Mouse (Mus musculus): ENCODE results near the gene Rapgef2. TPM values are rescaled to one million over a fixed set of nuclear protein-coding genes. Genes with fewer than 3 reads are reported as not detected.

Rapgef2 gene
- total RNA-seq (2021) = 100 to 1,000 TPM; 155 to 161 TPM

DNA sequence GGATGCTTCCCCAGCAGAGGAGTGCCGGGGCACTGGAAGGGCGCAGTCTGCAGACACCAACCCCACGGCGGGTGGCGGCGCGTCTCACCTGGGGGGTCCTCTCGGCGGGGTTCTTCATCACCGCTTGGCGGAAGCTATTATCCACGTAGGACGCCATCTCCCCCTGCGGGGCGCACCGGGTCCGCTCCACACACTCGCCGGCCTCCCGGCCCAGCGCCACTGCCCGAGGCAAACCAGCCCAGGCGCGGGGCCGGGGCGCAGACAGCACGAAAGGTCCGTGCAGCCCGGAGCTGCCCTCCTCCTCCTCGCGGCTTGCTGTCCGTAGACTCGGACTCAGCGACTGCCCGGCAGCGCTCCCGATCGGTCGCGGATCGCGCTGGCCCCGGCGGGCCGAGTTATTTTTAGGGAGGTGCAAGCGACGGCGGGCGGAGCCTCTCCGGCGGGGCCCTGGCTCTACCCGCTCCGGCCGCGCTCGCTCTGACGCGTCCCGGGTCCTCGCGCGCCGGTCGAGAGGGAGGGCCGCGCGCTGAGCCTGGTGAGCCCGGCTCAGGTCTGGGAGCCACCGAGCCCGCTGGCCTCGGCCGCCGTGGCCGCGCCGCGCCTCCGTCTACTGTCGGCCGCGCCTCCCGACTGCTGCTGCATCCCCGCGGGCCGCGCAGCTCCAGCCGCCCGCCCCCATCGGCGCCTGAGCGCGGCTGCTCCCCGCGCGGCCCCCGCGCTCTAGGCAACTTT, at the start of gene Rapgef2:
Gene Rapgef2 (minus strand): TSS at position 142 of the 732 bp plus-strand sequence.
- DNase-seq = peak; percentile 60 to 68

DNA sequence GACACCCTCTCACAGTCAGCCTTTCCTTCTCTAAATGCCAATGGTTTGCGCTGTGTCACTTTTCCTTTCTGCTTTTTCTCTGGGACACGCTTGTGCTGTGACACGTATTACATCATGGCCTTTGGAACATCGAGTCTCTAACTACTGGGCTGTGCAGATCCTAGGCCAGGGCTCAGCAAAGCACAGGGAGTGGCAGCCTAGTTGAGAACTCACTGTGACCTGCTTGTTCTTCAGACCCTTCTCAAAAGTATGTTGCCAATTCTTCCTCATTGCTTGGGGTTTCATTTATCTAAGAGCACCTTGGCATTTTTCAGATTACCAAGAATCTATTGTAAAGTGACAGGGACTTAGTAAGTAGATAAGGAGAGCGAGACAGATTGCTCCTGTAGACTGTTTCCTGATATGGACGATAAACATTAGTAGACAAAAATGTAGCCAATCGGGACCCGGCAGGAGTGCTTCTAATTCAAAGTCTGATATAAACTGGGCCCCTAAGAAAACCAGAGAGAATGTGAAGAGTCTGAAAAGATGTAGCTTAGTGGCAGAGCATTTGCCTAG, 47.4 kb upstream of the Rapgef2 start:
- no peak for DNase-seq

DNA sequence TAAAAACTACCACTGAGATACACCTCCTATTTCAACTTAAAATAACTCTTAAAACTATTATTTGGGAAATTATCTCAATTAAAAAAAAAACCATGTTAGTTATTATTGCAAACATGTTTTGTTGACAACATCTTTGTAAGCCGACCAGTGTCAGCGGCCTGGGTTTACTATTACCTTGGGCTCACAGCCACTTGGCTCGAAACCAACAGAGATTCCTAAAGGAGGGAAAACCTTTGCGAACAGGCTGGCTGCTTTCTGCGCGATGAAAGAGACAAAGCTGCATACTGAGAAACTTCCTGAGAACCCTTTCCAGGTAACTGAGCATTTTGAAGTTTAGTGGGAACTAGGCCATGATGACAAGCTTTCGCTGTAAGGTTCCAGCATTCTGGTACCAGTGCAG, 46.7 kb upstream of the Rapgef2 start:
- DNase-seq = no peak

DNA sequence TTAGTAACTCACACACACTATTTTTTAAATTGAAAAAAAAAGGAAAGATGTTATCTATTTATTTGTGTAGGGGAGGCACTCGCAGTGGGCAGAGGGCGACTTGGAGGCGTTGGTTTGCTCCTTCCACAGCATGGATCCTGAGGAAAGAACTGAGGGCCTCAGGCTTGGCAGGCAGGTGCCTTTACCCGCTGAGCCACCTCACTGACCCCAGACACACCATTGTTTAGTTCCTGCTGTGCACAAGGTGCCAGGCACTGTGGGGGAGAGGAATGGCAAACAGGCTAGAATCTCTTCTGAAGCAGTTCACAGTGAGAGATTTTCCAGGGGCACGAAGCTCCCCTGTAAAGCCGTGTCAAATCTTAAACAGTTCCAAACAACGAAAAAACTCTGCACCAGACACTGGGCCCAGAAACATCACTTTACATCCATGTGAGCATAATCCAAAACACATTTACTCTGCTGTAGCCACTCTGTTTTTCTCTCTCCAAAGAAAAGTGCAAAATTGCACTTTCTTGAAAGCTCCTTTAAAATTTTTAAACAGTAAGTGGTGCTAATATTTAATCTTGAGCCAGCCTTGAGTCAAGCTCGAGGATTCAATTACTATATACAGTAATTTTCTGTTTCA, 43.5 kb upstream of the Rapgef2 start:
- no peak for DNase-seq

DNA sequence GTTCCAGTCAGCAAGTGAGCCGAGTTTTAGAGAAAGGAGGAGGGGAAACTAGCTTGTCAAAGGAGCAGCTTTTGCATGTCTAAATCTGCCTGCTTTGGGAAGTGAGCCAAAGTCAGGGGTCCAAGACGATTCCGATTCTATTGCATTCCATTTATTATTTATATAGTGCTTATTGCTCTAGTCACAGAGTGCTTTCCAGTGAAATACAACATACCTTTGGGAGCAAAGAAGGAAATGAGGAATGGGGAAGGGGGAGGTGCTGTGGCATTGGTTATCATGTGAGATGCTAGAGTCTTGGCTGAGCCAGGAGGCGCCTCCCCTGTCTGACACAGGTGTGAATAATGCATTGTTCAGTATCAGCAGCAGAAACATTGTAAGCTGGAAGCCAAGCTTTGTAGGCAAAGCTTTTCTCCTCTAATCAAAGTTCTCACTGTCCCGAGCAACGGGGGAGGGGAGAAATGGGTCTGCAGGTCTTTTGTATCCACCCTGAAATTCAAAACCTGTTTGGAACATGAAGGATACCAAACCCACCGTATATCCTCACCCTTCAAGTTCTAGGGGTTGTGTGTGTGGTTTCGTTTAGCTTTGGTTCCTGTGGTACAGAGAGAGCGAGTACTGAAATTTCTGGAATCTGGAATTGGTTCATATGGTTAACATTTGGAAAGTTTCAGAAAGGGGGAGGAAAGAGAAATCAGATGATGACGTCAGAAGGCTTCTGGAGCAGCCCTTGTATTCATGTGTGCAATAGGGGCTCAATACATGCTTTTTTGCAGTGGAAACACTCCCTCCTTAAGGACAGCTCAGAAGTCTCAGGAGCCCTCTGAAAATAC, 38.6 kb upstream of the Rapgef2 start:
- no peak for DNase-seq

DNA sequence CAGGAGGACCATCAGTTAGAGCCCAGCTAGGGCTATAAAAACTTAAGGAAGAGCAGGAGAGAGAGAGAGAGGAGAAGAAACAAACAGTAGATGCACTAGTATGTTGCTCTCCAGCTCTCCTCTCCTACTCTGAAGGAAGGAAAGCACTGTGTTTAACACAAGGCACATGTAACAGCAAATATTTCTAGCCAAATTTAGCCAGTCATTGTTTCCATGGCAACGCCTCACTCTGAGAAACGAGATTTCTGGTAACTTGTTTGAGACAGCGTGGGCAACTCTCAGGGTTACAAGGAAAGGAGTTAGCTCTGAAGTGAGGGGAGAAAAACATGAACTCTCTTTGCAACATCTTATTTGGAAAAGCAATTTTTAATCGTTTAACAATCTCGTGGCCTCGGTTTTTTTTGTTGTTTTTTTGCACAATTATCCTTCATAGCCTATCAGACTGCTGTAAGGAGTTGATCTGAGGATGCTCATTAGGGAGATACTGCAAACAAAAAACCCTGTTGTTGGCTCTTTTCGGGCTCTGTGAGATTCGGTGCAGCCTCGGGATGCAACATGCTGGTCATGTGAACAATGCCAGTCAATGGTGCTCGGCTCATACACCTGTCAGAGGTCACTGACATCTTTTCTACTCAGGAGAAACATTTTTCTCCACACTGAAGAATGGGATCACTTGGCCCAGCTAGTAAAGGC, 27.8 kb upstream of the Rapgef2 start:
- peak; percentile 41 to 48 for DNase-seq

DNA sequence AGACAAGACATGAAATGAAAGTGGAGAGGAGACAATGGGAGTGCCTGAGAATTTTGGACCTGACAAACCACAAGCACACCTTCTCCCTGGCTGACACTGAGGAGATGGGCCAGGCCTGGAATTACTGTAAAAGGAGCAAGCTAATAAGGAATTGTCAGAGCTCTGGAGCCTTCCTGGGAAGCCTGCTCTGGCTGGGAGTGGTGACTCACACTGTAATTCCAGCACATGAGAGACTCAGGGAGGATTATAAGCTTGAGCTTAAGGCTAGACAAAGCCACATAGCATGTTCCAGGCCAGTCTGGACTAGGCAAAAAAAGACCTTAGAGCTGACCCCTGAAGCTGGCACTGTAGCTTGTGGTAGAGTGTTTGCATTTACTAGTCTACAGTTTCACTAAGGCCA, 25.6 kb upstream of the Rapgef2 start:
- DNase-seq = no peak

DNA sequence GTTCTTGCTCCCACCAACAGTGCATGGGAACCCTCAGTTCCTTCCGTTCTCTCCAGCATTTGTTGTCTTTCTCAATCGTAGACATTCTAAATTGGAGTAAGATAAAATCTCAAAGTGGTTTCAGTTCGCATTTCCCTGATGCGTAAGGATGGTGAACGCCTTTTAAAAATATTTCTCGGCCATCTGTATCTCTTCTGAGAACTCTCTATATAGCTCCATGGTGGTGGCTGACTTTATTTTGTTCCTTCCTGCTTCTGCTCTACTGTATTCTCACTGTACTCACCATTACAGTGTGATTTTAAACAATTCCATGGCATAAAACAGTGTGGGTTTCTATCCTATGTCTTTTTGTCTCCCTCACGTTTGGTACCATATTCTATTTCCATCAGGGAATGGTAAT, 23.9 kb upstream of the Rapgef2 start:
- no peak for DNase-seq

DNA sequence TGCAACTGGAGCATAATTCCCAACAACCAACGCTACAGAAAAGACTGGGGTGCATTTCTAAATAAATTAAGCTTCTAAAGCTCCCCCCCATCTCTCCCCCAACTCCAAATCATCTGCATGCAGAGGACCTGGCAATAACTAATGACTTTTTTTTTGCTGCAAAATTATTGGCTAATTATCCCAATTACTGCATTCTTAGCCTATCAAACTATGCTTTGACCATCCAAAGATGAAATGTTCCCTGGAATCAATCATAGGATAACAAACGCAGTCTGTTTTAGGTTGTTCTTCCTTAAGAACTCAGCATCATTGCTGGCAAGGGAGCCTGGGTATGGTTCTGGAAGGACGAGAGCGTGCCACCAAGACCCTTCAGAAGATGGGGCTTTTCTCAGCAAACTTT, 22.3 kb upstream of the Rapgef2 start:
- DNase-seq = no peak

DNA sequence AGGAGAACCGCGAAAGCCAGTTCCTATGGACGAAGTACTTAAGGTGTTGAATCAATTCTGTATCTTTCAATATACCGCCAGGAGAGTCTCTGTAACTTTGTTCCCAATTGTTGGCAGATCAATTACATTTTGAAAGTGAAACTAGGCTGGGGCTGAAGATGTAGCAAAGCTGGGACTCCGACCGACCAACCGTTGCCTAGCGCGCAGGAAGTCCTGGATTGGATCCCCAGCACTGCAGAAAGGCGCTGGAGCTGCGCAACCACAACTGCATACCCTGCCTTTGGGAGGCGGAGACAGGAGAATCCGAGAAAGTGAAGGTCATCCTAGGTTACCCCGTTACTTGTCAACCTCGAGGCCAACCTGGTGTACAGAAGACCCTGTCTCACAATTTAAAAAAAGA, 13.1 kb upstream of the Rapgef2 start:
- DNase-seq = no peak

DNA sequence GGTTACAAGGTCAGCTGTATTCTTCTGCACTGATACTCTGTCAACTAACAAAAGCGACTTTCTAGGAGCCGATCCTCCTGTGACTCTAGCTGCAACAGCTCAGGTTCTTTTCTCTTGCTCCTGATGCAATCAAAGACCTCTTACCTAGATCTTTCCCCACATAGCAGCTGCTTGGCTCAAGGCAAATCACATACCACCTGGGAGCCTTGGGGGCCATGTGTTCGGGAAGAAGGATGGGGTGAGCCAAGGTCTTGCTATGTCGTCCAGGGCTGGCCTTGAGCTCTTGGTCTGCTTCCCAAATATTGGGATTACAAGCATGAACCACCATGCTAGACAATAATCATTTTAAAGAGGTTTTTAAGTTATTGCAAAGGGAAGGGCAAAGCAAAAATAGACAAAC, 11.0 kb upstream of the Rapgef2 start:
- DNase-seq = no peak

DNA sequence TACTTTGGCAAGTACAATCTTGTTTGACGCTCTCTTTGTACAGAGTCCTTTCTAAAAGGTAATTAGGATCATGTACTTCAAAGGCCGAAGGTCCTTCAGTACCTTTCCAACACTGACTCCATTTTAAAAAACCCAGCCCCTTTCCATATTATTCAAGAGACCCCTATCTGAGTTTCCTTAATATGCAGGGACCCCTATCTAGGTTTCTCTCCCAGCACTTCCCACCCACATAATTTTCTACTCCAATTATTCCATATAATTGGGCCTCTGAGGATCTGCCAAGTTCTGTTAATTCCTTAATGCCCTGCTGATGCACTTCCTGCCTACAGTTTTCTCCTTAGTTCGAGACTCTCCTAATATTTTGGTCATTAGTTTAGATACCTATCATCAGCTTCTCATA, 10.3 kb upstream of the Rapgef2 start:
- DNase-seq = no peak

DNA sequence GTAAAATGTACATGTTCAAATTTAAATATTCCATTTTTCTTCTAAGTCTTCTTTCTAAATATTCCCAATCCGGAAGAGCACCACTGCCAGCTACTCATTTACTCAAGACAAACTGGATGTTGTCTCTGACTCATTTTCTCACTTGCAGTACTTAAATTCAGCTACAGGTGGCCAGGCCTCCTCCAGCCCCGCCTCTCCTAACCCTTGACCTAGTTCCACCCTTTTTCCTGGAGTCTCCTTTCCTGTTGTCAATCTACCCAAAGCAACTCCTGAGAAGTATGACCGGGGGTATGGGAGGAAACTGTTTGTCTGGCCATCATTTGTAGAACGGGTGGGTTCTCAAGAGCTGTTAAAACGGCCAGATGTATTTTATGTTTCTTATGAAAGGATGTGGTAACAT, 9.7 kb upstream of the Rapgef2 start:
- no peak for DNase-seq

DNA sequence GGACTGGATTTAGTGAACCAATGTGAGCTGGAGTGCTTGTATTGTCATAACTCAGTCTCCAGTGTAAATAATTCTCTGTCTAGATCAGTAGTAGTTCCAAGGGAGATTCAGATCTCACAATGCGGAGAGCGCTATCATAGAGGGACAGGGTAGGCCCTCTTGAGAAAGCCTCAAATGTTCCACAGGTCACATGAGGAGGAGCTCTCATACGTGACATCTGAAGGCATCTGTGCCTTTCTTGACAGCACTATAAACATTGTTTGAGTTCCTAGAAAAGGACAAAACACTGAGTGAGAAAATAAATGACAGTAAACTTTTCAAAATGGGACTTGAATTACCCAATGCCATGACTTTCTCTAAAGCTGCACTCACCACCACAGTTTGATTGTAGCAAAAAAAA, 8.4 kb upstream of the Rapgef2 start:
- DNase-seq = no peak

DNA sequence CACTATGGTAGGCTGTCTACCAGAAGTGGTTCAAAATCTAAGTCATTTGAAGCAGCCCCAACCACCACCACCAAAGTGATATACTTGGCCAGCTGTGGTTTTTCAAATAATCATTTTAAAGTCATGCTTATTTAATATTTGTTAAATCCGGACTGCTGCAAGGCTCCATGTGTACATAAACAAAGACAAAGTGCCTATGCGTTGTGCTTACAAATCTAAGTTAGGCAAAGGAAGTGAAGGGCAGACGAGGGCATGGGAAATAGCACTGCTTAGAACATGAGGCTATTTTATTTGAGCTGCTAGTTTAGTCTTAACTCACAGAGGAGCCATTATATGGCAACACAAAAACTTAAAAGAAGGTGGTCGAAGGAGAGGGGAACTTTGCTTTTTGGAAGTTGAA, 6.7 kb upstream of the Rapgef2 start:
- DNase-seq = no peak

DNA sequence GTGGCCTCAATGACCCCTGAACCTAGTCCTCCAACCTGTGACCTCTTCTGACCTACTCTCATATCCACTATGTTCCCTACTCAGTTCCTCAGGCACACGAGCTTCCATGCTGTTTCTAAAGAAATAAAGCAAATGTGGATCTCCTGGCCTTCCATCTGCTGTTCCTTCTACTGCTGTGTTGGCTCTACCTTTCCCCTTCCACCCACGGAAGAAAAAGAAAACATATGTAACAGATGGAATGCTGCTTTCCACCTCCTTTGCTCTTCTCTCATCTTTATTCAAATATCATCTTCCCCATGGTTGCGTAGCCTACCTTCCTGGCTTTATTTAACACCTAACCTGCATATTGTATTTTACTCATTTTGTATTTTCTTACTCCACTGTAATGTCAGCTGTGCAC, 2.7 kb upstream of the Rapgef2 start:
- no peak for DNase-seq

DNA sequence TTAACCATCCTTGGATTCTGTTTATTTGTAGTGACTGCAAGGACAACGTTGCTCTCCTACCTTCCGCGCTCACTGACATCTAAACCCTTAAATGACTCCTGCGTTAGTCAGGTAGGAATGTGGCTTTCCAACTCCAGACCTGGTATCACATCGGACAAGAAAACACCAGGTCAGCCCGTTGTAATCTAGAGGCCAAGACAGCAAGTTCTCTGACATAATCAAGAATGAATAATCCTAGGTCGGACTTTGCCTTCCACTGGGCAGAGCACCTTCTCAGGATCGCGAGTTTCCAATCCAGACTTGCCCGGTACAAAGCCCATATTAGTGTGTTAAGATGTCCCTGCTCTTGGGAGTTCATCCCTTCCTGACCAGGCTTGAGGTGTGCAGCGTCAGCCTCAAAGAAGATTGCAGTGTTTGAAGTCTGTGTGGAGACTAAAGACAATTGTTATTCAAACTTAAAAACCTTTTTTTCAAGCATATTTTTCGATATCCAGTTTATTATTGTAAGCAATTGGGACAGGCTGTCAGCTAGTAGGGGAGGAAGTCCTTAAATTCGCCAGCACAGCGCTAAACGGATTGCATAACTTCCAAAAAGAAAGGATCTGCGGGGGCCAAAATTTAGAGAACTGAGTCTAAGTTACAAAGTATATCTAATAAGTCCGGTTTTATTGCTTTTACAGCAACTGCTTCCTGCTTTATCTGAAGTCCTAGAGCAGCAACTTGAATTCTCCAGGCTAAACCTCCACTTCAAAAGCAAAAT, 1.6 kb upstream of the Rapgef2 start:
- no peak for DNase-seq

DNA sequence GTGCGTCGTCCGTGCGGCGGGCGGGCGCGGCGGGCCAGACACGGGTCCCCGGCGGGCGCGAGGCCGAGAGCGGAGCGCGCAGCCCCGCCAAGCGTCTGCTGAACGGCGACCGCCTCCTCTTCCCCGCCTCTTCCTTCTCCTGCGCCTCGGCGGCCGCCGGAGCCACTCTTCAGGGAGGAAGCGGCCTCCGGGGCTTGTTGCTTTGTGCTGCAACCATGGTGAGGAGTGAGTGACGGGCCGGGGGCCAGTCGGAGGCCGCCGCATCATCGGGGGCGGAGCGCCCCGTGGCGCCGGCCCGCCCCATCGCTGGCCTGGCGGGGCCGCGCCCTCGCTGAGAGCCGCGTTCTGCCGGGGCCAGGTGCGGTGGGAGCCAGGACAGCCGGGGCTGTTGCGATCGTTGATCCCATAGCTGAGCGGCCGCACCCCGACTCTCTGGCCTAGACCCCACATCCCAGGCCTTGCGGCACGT, 825 bp upstream of the Rapgef2 start:
- DNase-seq = peak; percentile 95

DNA sequence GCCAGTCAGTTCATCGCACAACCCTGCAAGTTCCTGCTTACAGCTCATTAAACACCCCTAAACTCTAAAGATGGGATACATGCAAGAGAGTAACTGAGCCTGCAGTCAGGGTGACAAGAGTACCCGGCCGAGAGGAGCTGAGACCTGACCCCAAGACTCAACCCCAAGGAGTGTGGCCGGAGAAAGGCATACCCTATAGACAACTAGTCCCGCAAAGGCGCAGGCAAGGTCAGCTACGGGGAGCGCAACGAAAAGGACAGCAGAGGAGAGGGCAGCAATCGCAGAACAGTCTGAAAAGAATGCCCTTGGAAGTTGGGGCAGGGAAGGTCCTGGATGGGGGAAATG, 314 bp downstream of the Rapgef2 start:
- peak; percentile 15 to 29 for DNase-seq

DNA sequence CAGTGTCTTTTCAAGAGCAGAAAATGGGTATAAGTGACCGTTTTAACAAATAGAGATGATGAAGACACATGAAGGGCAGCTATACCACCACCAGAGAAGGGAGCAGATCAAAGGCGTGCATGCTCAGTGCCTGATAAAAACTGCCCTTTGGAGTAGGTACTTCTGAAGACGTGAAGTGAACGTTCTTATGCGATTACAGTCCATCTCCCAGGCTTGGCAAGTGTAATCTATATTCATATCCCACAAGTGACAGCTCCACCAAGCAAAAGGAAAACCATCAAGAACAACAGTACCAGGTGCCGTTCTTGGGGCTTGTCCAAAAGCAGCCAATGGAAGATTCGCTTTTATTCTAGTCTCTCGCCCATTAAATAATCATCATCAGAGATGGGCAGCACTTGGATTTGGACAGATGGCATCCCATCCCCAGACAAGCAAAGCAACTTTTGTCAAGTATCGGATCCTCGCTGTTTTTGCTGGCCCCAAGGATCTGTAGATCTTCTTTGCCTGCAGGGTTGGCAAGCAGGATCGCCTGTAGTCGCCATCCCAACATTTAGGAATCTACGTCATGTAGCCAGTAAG, 1.1 kb downstream of the Rapgef2 start:
- DNase-seq = peak; percentile 22 to 40

DNA sequence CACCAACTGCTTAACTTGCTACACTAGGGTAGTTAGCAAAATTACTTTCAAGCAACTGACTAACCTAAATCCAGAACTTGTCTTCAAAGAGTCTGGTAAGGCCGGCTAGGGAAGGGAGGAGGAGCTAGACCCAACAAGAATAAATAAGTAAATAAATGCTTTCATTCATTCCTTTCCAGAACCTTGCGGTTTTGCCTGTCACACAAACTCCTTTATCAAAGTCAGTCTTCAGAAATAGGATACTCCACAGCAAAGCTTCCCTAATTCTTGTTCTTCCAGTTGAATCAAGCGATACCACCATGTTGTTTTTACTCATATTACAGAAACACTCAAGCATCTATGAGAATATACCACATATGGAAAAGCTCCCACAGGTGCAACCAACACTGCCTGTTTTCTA, 2.3 kb downstream of the Rapgef2 start:
- no peak for DNase-seq
